Mouse (Mus musculus) cerebellum, adult 2 months (tissue): Measurements from ENCODE around the gene Sult6b2. TPM values are rescaled to one million over a fixed set of nuclear protein-coding genes. Genes with fewer than 3 reads are reported as not detected.

ENCODE experiments used
- DNase-seq, 2 experiments: peaks; one replicate each; pipeline ENCODE4 v3.0.0; 2021
- H3K27ac ChIP-seq: fragments of 200-500 bp; 2 replicates; pipeline ENCODE4 v1.5.1; 2012; ENCODE audit warnings: low read length, control low read depth, inconsistent platforms; ENCODE audit not compliant: insufficient read depth
- H3K27me3 ChIP-seq: fragments of 200-500 bp; 2 replicates; pipeline ENCODE4 v1.6.1; 2012; ENCODE audit warnings: inconsistent platforms, mild to moderate bottlenecking, low read length, moderate library complexity; ENCODE audit not compliant: control insufficient read depth, insufficient read depth
- H3K4me1 ChIP-seq: fragments of 200-500 bp; 2 replicates; pipeline ENCODE4 v1.6.1; 2011; ENCODE audit warnings: low read length; ENCODE audit not compliant: control insufficient read depth, insufficient read depth
- H3K4me3 ChIP-seq: fragments of 200-500 bp; replicated peaks from 2 replicates; pipeline ENCODE3; 2011; ENCODE audit warnings: mild to moderate bottlenecking, low read depth, low read length, control low read depth; ENCODE audit not compliant: insufficient read depth
- CTCF ChIP-seq: fragments of 200-500 bp; IDR thresholded peaks from 2 replicates; pipeline ENCODE4 v1.5.1; 2011; ENCODE audit warnings: low read depth, mild to moderate bottlenecking, control low read depth, low read length, moderate library complexity, borderline replicate concordance; ENCODE audit not compliant: insufficient read depth
- POLR2A ChIP-seq: fragments of 200-500 bp; IDR thresholded peaks from 2 replicates; pipeline ENCODE4 v1.6.1; 2011; ENCODE audit warnings: low read length, control low read depth, borderline replicate concordance; ENCODE audit not compliant: insufficient read depth
- WGBS: fragments of 180-500 bp; shearing (Covaris S2); methylation state at CpG from one replicate; pipeline ENCODE4 v1.1.7; 2018; 5-methylcytosine and 5-hydroxymethylcytosine counted together
- polyA plus RNA-seq: library from polyadenylated mRNA; depleted of rRNA; stranded (reverse); fragments of >200 nt; gene quantifications from 2 replicates; pipeline ENCODE4 v1.2.3, GENCODE M21; 2012; rRNA removed

The Sult6b2 gene
- polyA plus RNA-seq, 1 experiment, result 0.38 TPM

GRCm38 (mm10) chr6:142741763-142742162 is 62.5 kb downstream of the Sult6b2 start:
- no peak for TF ChIP-seq CTCF
- TF ChIP-seq POLR2A, result no peak
- Histone ChIP-seq H3K4me3 (no peak overlapping the region), H3K4me1 (no peaks in the 10 kb centered on the region), H3K27ac (no peak overlapping the region), H3K27me3 (no peaks in the 10 kb centered on the region)
- 88% methylated on average over 6 of the region's 6 CpGs for WGBS
- no peak for DNase-seq

GRCm38 (mm10) chr6:142738637-142739036 is 65.7 kb downstream of the Sult6b2 start:
- Histone ChIP-seq H3K27ac (no peak overlapping the region), H3K4me3 (no peak overlapping the region), H3K27me3 (no peaks in the 10 kb centered on the region), H3K4me1 (no peaks in the 10 kb centered on the region)
- DNase-seq, result no peak
- 78% methylated on average over 6 of the region's 6 CpGs for WGBS
- TF ChIP-seq CTCF, result no peak
- no peak for TF ChIP-seq POLR2A

GRCm38 (mm10) chr6:142738225-142738624 is 66.1 kb downstream of the Sult6b2 start:
- Histone ChIP-seq H3K4me1 (no peaks in the 10 kb centered on the region), H3K27ac (no peak overlapping the region), H3K27me3 (no peaks in the 10 kb centered on the region), H3K4me3 (no peak overlapping the region)
- 92% methylated on average over 2 of the region's 2 CpGs for WGBS
- no peak for DNase-seq
- TF ChIP-seq CTCF (no peak), POLR2A (no peak)

GRCm38 (mm10) chr6:142735302-142736005 is 68.8 kb downstream of the Sult6b2 start:
- 48% methylated on average over 8 of the region's 8 CpGs for WGBS
- peak in 1 of 2 experiments; percentile 47 for DNase-seq
- no peaks in the 10 kb centered on the region for H3K4me1 ChIP-seq
- H3K27ac ChIP-seq, result no peak overlapping the region
- no peaks in the 10 kb centered on the region for H3K27me3 ChIP-seq
- TF ChIP-seq POLR2A (no peak), CTCF (peak; percentile 52)
- no peak overlapping the region for H3K4me3 ChIP-seq

Other genes with a start within 250 kb of the Sult6b2 start
- gene Kcnj8, start 232.9 kb downstream of the Sult6b2 start, polyA plus RNA-seq, result 5.8 and 6.1 TPM in 2 replicates
- 3.3 and 3.6 TPM in 2 replicates for gene Abcc9, start 102.2 kb downstream of the Sult6b2 start, polyA plus RNA-seq
- gene Cmas, start 47.8 kb downstream of the Sult6b2 start, polyA plus RNA-seq, result 84.3 and 90.4 TPM in 2 replicates
- gene St8sia1, start 159.9 kb upstream of the Sult6b2 start, polyA plus RNA-seq, result 22.2 and 22.6 TPM in 2 replicates